Mouse (Mus musculus) subcutaneous adipose tissue, adult 2 months (tissue): ENCODE data around the gene Olfr1306. TPM values are rescaled to one million over a fixed set of nuclear protein-coding genes. Genes with fewer than 3 reads are reported as not detected.

Experiments used
- polyA plus RNA-seq: library from polyadenylated mRNA; depleted of rRNA; stranded (reverse); fragments of >200 nt; gene quantifications from 2 replicates; pipeline ENCODE4 v1.2.3, GENCODE M21; 2012; ENCODE audit warnings: low replicate concordance; rRNA removed

Olfr1306 gene
- polyA plus RNA-seq, result not detected in 2 replicates

DNA sequence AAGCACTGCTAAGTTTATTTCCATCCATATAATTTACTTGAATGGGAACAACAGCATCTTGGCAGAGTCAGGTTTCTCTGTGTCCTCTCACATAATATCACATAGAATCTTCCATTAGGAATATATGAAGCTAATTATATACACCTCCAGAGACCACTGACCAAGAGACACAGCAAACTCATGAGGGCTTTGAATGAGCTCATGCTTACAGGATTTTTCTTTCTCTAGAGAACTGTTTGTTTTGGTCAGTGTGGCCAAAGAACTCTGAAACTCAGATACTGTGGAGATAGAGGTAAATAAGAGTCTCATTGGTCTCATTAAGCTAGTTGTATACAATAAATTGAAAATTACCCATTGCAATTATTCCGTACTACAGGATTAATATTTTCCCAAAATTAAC is at the start of gene Olfr1306:
TSS of gene Olfr1306 (minus strand) at position 101 of the 400 bp plus-strand sequence.

GRCm38 (mm10) chr2:111964844-111965243 is 48.8 kb upstream of the Olfr1306 start, which contains the start of gene Olfr1308:
TSS of gene Olfr1308 (minus strand) at chr2:111964944.

GRCm38 (mm10) chr2:111949340-111949739 is 33.3 kb upstream of the Olfr1306 start, which contains the start of gene Olfr1307:
TSS of gene Olfr1307 (minus strand) at chr2:111949440.

DNA sequence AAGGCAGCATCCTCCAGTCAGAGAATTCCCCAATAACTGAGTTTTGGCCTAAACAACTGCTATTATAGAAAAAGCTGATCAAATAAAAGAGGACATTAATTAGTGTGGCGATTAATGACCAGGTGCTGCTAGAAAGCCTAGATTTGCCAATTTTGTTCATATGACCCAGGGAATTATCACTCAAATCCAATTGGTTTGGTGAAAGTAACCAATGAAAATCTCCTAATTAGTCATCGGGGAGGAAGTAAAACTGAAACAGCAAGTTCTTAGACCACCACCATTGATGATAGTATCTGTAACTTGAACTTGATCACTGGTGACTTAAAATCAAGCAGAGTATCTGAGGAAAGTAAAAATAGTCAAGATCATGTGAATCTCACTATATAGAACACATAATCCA is 39.0 kb downstream of the Olfr1306 start, which contains the start of gene Olfr1305:
TSS of gene Olfr1305 (minus strand) at position 101 of the 400 bp plus-strand sequence.

Other genes with a start within 250 kb of the Olfr1306 start
- not detected in 2 replicates for gene Olfr1301, start 165.3 kb downstream of the Olfr1306 start, polyA plus RNA-seq
- not detected in 2 replicates for gene Olfr1302, start 138.8 kb downstream of the Olfr1306 start, polyA plus RNA-seq
- gene Olfr1303, start 95.9 kb downstream of the Olfr1306 start, polyA plus RNA-seq, result not detected in 2 replicates
- not detected in 2 replicates for gene Olfr1305, start 39.1 kb downstream of the Olfr1306 start, polyA plus RNA-seq
- gene Olfr1307, start 33.2 kb upstream of the Olfr1306 start, polyA plus RNA-seq, result not detected in 2 replicates
- gene Olfr1308, start 48.7 kb upstream of the Olfr1306 start, polyA plus RNA-seq, result not detected in 2 replicates
- gene Olfr1309, start 74.0 kb upstream of the Olfr1306 start, polyA plus RNA-seq, result not detected in 2 replicates
- gene Olfr1310, start 96.4 kb upstream of the Olfr1306 start, polyA plus RNA-seq, result not detected in 2 replicates
- gene Olfr1311, start 108.1 kb upstream of the Olfr1306 start, polyA plus RNA-seq, result not detected in 2 replicates
- not detected in 2 replicates for gene Olfr1312, start 134.0 kb upstream of the Olfr1306 start, polyA plus RNA-seq
- not detected in 2 replicates for gene Olfr1313, start 161.6 kb upstream of the Olfr1306 start, polyA plus RNA-seq
- gene Olfr1314, start 180.5 kb upstream of the Olfr1306 start, polyA plus RNA-seq, result not detected in 2 replicates
- gene Olfr1315-ps1, start 199.2 kb upstream of the Olfr1306 start, polyA plus RNA-seq, result not detected in 2 replicates
- gene Olfr1316, start 218.7 kb upstream of the Olfr1306 start, polyA plus RNA-seq, result not detected in 2 replicates
- not detected in 2 replicates for gene Olfr1317, start 224.1 kb upstream of the Olfr1306 start, polyA plus RNA-seq
- gene Olfr1318, start 237.9 kb upstream of the Olfr1306 start, polyA plus RNA-seq, result not detected in 2 replicates